Mouse (Mus musculus): ENCODE results near the gene Hax1. TPM values are rescaled to one million over a fixed set of nuclear protein-coding genes. Genes with fewer than 3 reads are reported as not detected.

The Hax1 gene
- 8.6 and 32.9 TPM in 2 replicates for polyA plus RNA-seq (2012; ENCODE audit: low replicate concordance)

DNA sequence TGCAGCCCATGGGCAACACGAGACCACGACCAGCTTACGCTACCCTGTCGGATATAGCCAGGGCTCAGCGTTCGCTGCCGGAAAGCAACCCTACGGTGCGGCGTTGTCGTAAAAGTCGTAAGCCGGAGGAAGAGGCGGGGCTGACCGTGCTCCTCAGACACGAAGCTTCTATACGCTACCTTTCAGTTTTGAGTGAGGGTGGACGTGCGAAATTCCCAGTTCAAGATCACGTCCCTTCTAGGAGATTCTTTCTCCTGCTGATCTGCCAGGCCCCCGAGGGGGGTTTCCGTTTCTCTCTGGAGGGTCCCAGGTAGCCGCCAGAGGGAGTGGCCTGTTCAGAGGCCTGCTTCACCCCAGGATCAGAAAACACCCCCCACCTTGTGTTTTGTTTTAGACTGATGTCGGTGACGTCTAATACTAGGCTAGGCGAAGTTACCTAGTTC is at the start of gene Hax1:
TSS of gene Hax1 (minus strand) at position 169 of the 443 bp plus-strand sequence.

DNA sequence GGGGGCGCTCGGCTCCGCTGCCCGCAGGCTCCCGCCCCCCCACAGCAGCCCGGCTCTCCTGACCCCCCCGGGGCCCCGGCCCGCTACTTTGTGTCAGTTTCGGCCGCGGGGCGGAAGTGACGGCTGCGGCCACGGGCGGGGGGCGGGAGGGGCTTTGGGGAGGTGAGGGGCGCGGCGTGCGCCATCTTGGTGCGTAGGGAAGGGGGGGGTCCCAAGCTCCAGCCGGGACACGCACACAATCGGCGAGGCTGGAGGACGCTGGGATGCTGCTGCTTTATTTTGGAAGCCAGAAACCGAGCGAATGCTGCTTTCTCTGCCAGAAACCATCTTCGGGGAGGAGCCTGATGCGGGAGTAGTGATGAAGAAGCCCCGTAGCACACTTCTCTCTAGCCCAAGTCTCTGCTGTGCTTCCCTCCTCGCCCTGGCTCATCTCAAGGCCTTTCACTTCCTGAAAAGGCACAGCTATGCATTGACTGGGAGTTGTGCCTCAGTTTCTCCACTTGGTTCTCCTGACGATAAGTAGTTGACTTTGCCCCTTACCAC is 35.3 kb downstream of the Hax1 start, which contains the start of gene Atp8b2:
TSS of gene Atp8b2 (minus strand) at position 288 of the 543 bp plus-strand sequence.

Other genes starting within 250 kb of the Hax1 start
- gene Chrnb2, start 234.1 kb downstream of the Hax1 start, polyA plus RNA-seq (2012; ENCODE audit: low replicate concordance), result 0.30 and 0.34 TPM in 2 replicates
- gene Ube2q1, start 225.2 kb downstream of the Hax1 start, polyA plus RNA-seq (2012; ENCODE audit: low replicate concordance), result 42.6 and 81.4 TPM in 2 replicates
- gene She, start 167.4 kb downstream of the Hax1 start, polyA plus RNA-seq (2012; ENCODE audit: low replicate concordance), result 0.24 and 0.33 TPM in 2 replicates
- gene Il6ra, start 85.6 kb downstream of the Hax1 start, polyA plus RNA-seq (2012; ENCODE audit: low replicate concordance), result 5.9 and 8.4 TPM in 2 replicates
- 1.8 and 6.2 TPM in 2 replicates for gene Atp8b2, start 35.3 kb downstream of the Hax1 start, polyA plus RNA-seq (2012; ENCODE audit: low replicate concordance)
- 1.9 and 19.3 TPM in 2 replicates for gene 4933434E20Rik, start 52.9 kb upstream of the Hax1 start, polyA plus RNA-seq (2012; ENCODE audit: low replicate concordance)
- gene Ubap2l, start 53.8 kb upstream of the Hax1 start, polyA plus RNA-seq (2012; ENCODE audit: low replicate concordance), result 141 and 192 TPM in 2 replicates
- 36.5 and 81.5 TPM in 2 replicates for gene Tpm3, start 73.9 kb upstream of the Hax1 start, polyA plus RNA-seq (2012; ENCODE audit: low replicate concordance)
- not detected in 2 replicates for gene Nup210l, start 105.4 kb upstream of the Hax1 start, polyA plus RNA-seq (2012; ENCODE audit: low replicate concordance)
- 161 and 228 TPM in 2 replicates for gene Rps27, start 214.9 kb upstream of the Hax1 start, polyA plus RNA-seq (2012; ENCODE audit: low replicate concordance)
- gene Rab13, start 214.9 kb upstream of the Hax1 start, polyA plus RNA-seq (2012; ENCODE audit: low replicate concordance), result 1.1 and 1.8 TPM in 2 replicates
- 135 and 244 TPM in 2 replicates for gene Jtb, start 232.8 kb upstream of the Hax1 start, polyA plus RNA-seq (2012; ENCODE audit: low replicate concordance)
- gene Creb3l4, start 244.7 kb upstream of the Hax1 start, polyA plus RNA-seq (2012; ENCODE audit: low replicate concordance), result 0.17 TPM in 1 of 2 replicates, not detected in the other
- gene Slc39a1, start 249.4 kb upstream of the Hax1 start, polyA plus RNA-seq (2012; ENCODE audit: low replicate concordance), result 9.7 and 11.5 TPM in 2 replicates

Measured in leukemia stem cell, adult 10-12 weeks (primary cell).